14 mouse cellular contexts compared by ENCODE assay signal in genomic region chr5:88915082-88915481, GRCm38 (mm10). TPM values are rescaled to one million over a fixed set of nuclear protein-coding genes. Genes with fewer than 3 reads are reported as not detected.
"Had no signal": no experiment of that assay in that cellular context is flagged by ENCODE, and none has a peak within 500 bp of the region (broad histone marks: within the 10 kb centered on the region; RNA-seq: fewer than 3 reads in every experiment).

No protein-coding gene starts in this region.

- H3K4me1 ChIP-seq: limb, embryonic 10.5 days; liver, embryonic 15.5 days; midbrain, embryonic 13.5 days had no signal

- H3K27ac ChIP-seq: layer of hippocampus, adult 2 months; limb, embryonic 10.5 days; liver, embryonic 15.5 days; midbrain, embryonic 13.5 days had no signal

- H3K9me3 ChIP-seq: limb, embryonic 10.5 days; liver, embryonic 15.5 days; midbrain, embryonic 13.5 days had no signal

- H3K4me3 ChIP-seq: layer of hippocampus, adult 2 months; limb, embryonic 10.5 days; liver, embryonic 15.5 days; midbrain, embryonic 13.5 days had no signal

- H3K36me3 ChIP-seq: limb, embryonic 10.5 days; liver, embryonic 15.5 days; midbrain, embryonic 13.5 days had no signal

- DNase-seq: kidney, postnatal 10 days; kidney, postnatal 4 days; lung, adult 2 months; lung, postnatal 36 days; right cerebral cortex, adult 18-20 months; right cerebral cortex, postnatal 4 days; spleen, adult 18-20 months; thymus, adult 18-20 months; thymus, postnatal 14 days had no signal

- H3K27me3 ChIP-seq: liver, embryonic 15.5 days; midbrain, embryonic 13.5 days had no signal

RNA-seq across cellular contexts. Expression of gene Slc4a4, which starts 28.5 kb away (rescaled TPM):
- total RNA-seq: megakaryocyte progenitor cell, adult 5-6 weeks had no signal
